Mouse (Mus musculus) liver, adult 2 months (tissue): Measurements from ENCODE around the gene 2310022A10Rik. TPM values are rescaled to one million over a fixed set of nuclear protein-coding genes. Genes with fewer than 3 reads are reported as not detected.
"Not testable (repeated sequence)": the region's sequence is repeated elsewhere in the genome, so short reads cannot be mapped to it uniquely, and the experiment has no call there.

Source experiments
- DNase-seq: peaks from one replicate; pipeline ENCODE4 v3.0.0-alpha.2; 2011; ENCODE audit warnings: low read depth, low spot score; ENCODE audit errors: extremely low read depth
- H3K27ac ChIP-seq: fragments of 200-500 bp; replicated peaks from 2 replicates; pipeline ENCODE4 v1.5.1; 2012; ENCODE audit warnings: low read depth, mild to moderate bottlenecking, control low read depth, inconsistent platforms, low read length; ENCODE audit not compliant: insufficient read depth
- H3K27me3 ChIP-seq: fragments of 200-500 bp; 2 replicates; pipeline ENCODE4 v1.6.1; 2012; ENCODE audit warnings: mild to moderate bottlenecking, moderate library complexity, low read length, inconsistent platforms; ENCODE audit not compliant: control insufficient read depth, insufficient read depth
- H3K36me3 ChIP-seq: fragments of 200-500 bp; 2 replicates; pipeline ENCODE4 v1.6.1; 2012; ENCODE audit warnings: low read length, inconsistent platforms; ENCODE audit not compliant: control insufficient read depth, insufficient read depth
- H3K4me1 ChIP-seq: fragments of 200-500 bp; 2 replicates; pipeline ENCODE4 v1.6.1; 2011; ENCODE audit warnings: low read length; ENCODE audit not compliant: control insufficient read depth, insufficient read depth
- H3K4me3 ChIP-seq: fragments of 200-500 bp; 2 replicates; pipeline ENCODE4 v1.5.1; 2011; ENCODE audit warnings: low read depth, mild to moderate bottlenecking, control low read depth, low read length, moderate library complexity; ENCODE audit not compliant: insufficient read depth
- H3K79me2 ChIP-seq: fragments of 200-500 bp; 2 replicates; pipeline ENCODE4 v1.6.1; 2012; ENCODE audit warnings: inconsistent platforms, mild to moderate bottlenecking, low read length, moderate library complexity; ENCODE audit not compliant: control insufficient read depth, insufficient read depth
- H3K9ac ChIP-seq: fragments of 200-500 bp; 2 replicates; pipeline ENCODE4 v1.6.1; 2012; ENCODE audit warnings: low read depth, mild to moderate bottlenecking, control low read depth, inconsistent platforms, low read length
- CTCF ChIP-seq: fragments of 200-500 bp; IDR thresholded peaks from 2 replicates; pipeline ENCODE4 v1.5.1; 2011; ENCODE audit warnings: low read depth, low read length, control low read depth
- POLR2A ChIP-seq: fragments of 200-500 bp; IDR thresholded peaks from 2 replicates; pipeline ENCODE4 v1.6.1; 2011; ENCODE audit warnings: low read length, control low read depth; ENCODE audit not compliant: insufficient read depth; ENCODE audit errors: extremely low read depth
- whole genome bisulfite sequencing: fragments of 180-500 bp; shearing (Covaris S2); methylation state at CpG from one replicate; pipeline ENCODE4 v1.1.7; 2018; 5-methylcytosine and 5-hydroxymethylcytosine counted together
- polyA plus RNA-seq: library from polyadenylated mRNA; depleted of rRNA; stranded (reverse); fragments of >200 nt; gene quantifications from 2 replicates; pipeline ENCODE4 v1.2.3, GENCODE M21; 2012
- total RNA-seq: library from RNA; depleted of rRNA; stranded (reverse); fragments of >200 nt; gene quantifications from 2 replicates; pipeline ENCODE4 v1.2.3, GENCODE M21; 2014

2310022A10Rik gene
- total and polyA plus RNA-seq, 2 experiments, result 1.2 to 8.5 TPM

GRCm38 (mm10) chr7:27613751-27614499 is 60.9 kb downstream of the 2310022A10Rik start:
- H3K36me3 ChIP-seq, result peaks cover 22% of the 10 kb centered on the region

GRCm38 (mm10) chr7:27621028-27621427 is 68.0 kb downstream of the 2310022A10Rik start:
- Histone ChIP-seq H3K27ac (no peak overlapping the region), H3K9ac (no peak overlapping the region), H3K27me3 (no peaks in the 10 kb centered on the region), H3K4me3 (no peak overlapping the region), H3K4me1 (no peaks in the 10 kb centered on the region), H3K79me2 (no peaks in the 10 kb centered on the region), H3K36me3 (peaks cover 49% of the 10 kb centered on the region)
- DNase-seq, result no peak
- no peak for TF ChIP-seq POLR2A
- no peak for TF ChIP-seq CTCF
- 85% methylated on average over 6 of the region's 6 CpGs for WGBS

More at GRCm38 (mm10) chr7:27613751-27614499, 60.9 kb downstream of the 2310022A10Rik start:
- Histone ChIP-seq H3K4me1 (no peaks in the 10 kb centered on the region), H3K27ac (no peak overlapping the region), H3K79me2 (peaks cover 29% of the 10 kb centered on the region; the same call in 1 of the 2 replicates), H3K9ac (no peak overlapping the region), H3K27me3 (no peaks in the 10 kb centered on the region), H3K4me3 (no peak overlapping the region)
- 76% methylated on average over 8 of the region's 8 CpGs for WGBS
- TF ChIP-seq POLR2A (no peak), CTCF (no peak)
- DNase-seq, result no peak

DNA sequence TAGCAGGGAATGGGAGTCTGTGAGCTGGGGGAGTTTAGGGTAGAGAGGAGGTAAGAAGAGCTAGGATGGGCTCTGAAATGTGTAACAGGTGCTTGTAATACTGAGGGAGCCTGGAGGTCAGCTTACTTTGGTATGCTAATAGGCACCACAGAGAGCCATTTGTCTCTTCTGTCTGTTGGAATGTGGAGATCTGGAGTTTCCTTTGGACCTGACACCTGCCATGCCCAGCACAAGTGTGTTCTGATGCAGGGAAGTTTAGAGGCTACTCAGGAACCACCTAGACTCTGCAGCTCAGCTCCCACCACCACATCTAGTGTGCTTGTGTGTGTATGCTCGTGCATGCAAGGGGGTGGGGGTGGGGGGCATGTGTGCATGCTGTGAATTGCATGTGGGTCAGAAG is 69.2 kb downstream of the 2310022A10Rik start:
- WGBS, result 96% methylated on average over 1 of the region's 1 CpGs
- no peak overlapping the region for H3K27ac ChIP-seq
- H3K36me3 ChIP-seq, result peaks cover 47% of the 10 kb centered on the region

DNA sequence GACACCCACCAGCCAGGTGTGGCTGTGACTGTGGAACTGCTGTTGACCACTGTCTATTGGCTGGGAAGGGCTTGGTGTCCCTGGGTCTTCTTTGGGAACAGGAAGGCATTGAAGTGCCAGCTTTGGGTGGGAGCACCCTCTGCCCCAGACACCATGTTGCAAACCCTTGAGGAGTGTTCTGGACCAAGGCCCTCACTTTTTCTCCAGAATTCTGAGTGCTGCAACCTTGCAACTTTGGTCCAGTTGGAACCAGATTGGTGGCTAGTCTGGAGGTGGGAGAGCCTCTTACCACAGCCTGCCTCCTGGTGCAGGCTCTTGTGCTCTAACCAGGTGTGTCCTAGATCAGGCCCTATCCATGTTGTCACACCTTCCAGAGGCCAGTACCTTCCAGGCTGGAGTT is 71.9 kb downstream of the 2310022A10Rik start:
- DNase-seq, result no peak
- H3K36me3 ChIP-seq, result peaks cover 42% of the 10 kb centered on the region
- TF ChIP-seq POLR2A (no peak), CTCF (no peak)

More for the DNA sequence above, 69.2 kb downstream of the 2310022A10Rik start:
- Histone ChIP-seq H3K4me1 (no peaks in the 10 kb centered on the region), H3K9ac (no peak overlapping the region), H3K79me2 (no peaks in the 10 kb centered on the region), H3K4me3 (no peak overlapping the region), H3K27me3 (no peaks in the 10 kb centered on the region)
- no peak for DNase-seq
- TF ChIP-seq POLR2A, result no peak
- TF ChIP-seq CTCF, result no peak

GRCm38 (mm10) chr7:27627707-27628106 is 74.7 kb downstream of the 2310022A10Rik start:
- DNase-seq, result no peak
- H3K4me3 ChIP-seq, result no peak overlapping the region
- H3K27ac ChIP-seq, result no peak overlapping the region
- H3K9ac ChIP-seq, result no peak overlapping the region
- H3K27me3 ChIP-seq, result no peaks in the 10 kb centered on the region
- TF ChIP-seq POLR2A (no peak), CTCF (no peak)
- peaks cover 40% of the 10 kb centered on the region for H3K36me3 ChIP-seq
- H3K79me2 ChIP-seq, result no peaks in the 10 kb centered on the region
- WGBS, result 92% methylated on average over 7 of the region's 7 CpGs
- no peaks in the 10 kb centered on the region for H3K4me1 ChIP-seq

More for the DNA sequence above, 71.9 kb downstream of the 2310022A10Rik start:
- H3K9ac ChIP-seq, result no peak overlapping the region
- H3K79me2 ChIP-seq, result no peaks in the 10 kb centered on the region
- H3K4me3 ChIP-seq, result no peak overlapping the region
- H3K27me3 ChIP-seq, result no peaks in the 10 kb centered on the region
- H3K27ac ChIP-seq, result no peak overlapping the region
- no peaks in the 10 kb centered on the region for H3K4me1 ChIP-seq

GRCm38 (mm10) chr7:27628190-27628589 is 75.2 kb downstream of the 2310022A10Rik start:
- H3K27ac ChIP-seq, result no peak overlapping the region
- 87% methylated on average over 6 of the region's 6 CpGs for WGBS

DNA sequence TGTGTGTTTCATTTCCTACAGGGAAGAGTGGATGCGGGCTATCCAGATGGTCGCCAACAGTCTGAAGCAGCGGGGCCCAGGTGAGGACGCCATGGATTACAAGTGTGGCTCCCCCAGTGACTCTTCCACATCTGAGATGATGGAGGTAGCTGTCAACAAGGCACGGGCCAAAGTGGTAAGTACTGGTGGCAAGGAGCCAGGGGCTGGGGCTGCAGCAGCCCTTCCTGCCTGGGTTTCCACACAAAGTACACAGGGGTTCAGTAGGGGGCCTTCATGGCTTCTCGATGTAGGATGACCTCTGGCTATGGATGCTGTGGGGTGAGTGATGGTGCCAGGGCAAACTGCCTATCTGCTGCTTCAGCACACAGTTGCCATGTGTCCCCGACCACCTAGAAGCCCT is 75.8 kb downstream of the 2310022A10Rik start:
- H3K27ac ChIP-seq, H3K4me1 ChIP-seq, DNase-seq, H3K9ac ChIP-seq, H3K79me2 ChIP-seq, H3K27me3 ChIP-seq, H3K4me3 ChIP-seq: not testable (repeated sequence)
- 93% methylated on average over 7 of the region's 7 CpGs for WGBS
- H3K36me3 ChIP-seq, result peaks cover 33% of the 10 kb centered on the region

More at GRCm38 (mm10) chr7:27628190-27628589, 75.2 kb downstream of the 2310022A10Rik start:
- TF ChIP-seq CTCF (no peak), POLR2A (no peak)
- peaks cover 36% of the 10 kb centered on the region for H3K36me3 ChIP-seq
- no peak overlapping the region for H3K4me3 ChIP-seq
- no peaks in the 10 kb centered on the region for H3K27me3 ChIP-seq
- no peaks in the 10 kb centered on the region for H3K79me2 ChIP-seq
- no peak overlapping the region for H3K9ac ChIP-seq
- DNase-seq, result no peak
- H3K4me1 ChIP-seq, result no peaks in the 10 kb centered on the region
